Mouse (Mus musculus) thymus, adult 2 months (tissue): Measurements from ENCODE around the gene Rnase11.

Experiments used
- CTCF ChIP-seq: fragments of 200-500 bp; IDR thresholded peaks from 2 replicates; pipeline ENCODE4 v1.5.1; 2012; ENCODE audit warnings: mild to moderate bottlenecking, control low read depth, low read length, moderate library complexity, borderline replicate concordance; ENCODE audit not compliant: control insufficient read depth, poor library complexity, insufficient read depth; ENCODE audit errors: extremely low read depth
- POLR2A ChIP-seq: fragments of 200-500 bp; IDR thresholded peaks from 2 replicates; pipeline ENCODE4 v1.6.1; 2012; ENCODE audit warnings: mild to moderate bottlenecking, low read length, control low read depth, moderate library complexity; ENCODE audit not compliant: control insufficient read depth, poor library complexity, insufficient read depth; ENCODE audit errors: extremely low read depth

DNA sequence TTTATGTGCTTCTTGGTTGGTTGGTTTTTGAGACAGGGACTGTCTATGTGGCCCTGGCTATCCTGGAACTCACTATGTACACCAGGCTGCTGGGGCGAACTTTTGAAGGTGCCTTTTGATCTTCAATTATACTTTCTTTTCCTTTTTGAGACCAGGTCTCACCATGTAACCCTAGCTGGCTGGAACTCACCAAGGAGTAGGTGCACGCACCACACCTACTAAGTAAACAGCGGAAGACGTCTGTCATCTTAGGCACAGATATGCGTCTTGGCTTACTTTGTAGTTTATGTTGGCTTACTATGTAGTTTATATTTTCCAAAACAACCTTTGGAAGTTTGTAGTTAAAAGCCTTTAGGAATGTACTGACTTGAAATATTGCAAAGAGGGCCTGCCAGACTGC is 19.0 kb upstream of the Rnase11 start:
- TF ChIP-seq POLR2A (no peak), CTCF (no peak)
